Mouse (Mus musculus): Measurements from ENCODE around the gene Igtp. TPM values are rescaled to one million over a fixed set of nuclear protein-coding genes. Genes with fewer than 3 reads are reported as not detected.

The Igtp gene
- total and polyA plus RNA-seq, 2 experiments from 2014 or later: 8.0 to 9.8 TPM

- no peaks in the 10 kb centered on the region for H3K27me3 ChIP-seq (ENCODE audit: control insufficient read depth, insufficient read depth, low read length)
- H3K9me3 ChIP-seq (replicated peaks; ENCODE audit: control insufficient read depth, low read length): no peaks in the 10 kb centered on the region
- H3K9ac ChIP-seq (replicated peaks; ENCODE audit: low read depth, low read length): peak overlapping the region; percentile 40; the same call in 1 of the 2 replicates
- H3K4me1 ChIP-seq (ENCODE audit: control insufficient read depth, insufficient read depth): peaks cover 10% of the 10 kb centered on the region
- H3K36me3 ChIP-seq (replicated peaks; ENCODE audit: control insufficient read depth, insufficient read depth, low read length): 0 out of 2 replicates have a peak, but pooled peaks cover 4% of the 10 kb centered on the region
- 81% methylated on average over 4 of the region's 4 CpGs for WGBS
- no peak for TF ChIP-seq CTCF (IDR thresholded peaks at IDR 0.05; ENCODE audit: low read depth)
- DNase-seq (ENCODE audit: low spot score): no peak
- H3K4me3 ChIP-seq (ENCODE audit: low read depth, low read length): peak overlapping the region; percentile 67; the same call in 1 of the 2 replicates
- ATAC-seq (ENCODE audit: insufficient read depth, low read depth): no peak
- peak overlapping the region; percentile 78 for H3K4me2 ChIP-seq (ENCODE audit: low read depth, low read length)
- no peak overlapping the region for H3K27ac ChIP-seq (ENCODE audit: low read depth)
These were observed 870 bp downstream of the Igtp start for GRCm38 (mm10) chr11:58200226-58200625.

GRCm38 (mm10) chr11:58201052-58201451, 1.7 kb downstream of the Igtp start:
- H3K4me2 ChIP-seq (ENCODE audit: low read depth, low read length): peak overlapping the region; percentile 13; the same call in 1 of the 2 replicates
- TF ChIP-seq EP300 (IDR thresholded peaks at IDR 0.05; ENCODE audit: low read depth) (no peak), CTCF (IDR thresholded peaks at IDR 0.05; ENCODE audit: low read depth) (no peak)
- WGBS: 71% methylated on average over 12 of the region's 12 CpGs
- no peaks in the 10 kb centered on the region for H3K9me3 ChIP-seq (replicated peaks; ENCODE audit: control insufficient read depth, low read length)
- no peak overlapping the region for H3K9ac ChIP-seq (replicated peaks; ENCODE audit: low read depth, low read length)
- no peak for DNase-seq (ENCODE audit: low spot score)
- H3K36me3 ChIP-seq (replicated peaks; ENCODE audit: control insufficient read depth, insufficient read depth, low read length): 0 out of 2 replicates have a peak, but pooled peaks cover 4% of the 10 kb centered on the region
- H3K27ac ChIP-seq (ENCODE audit: low read depth): no peak overlapping the region
- no peak overlapping the region for H3K4me3 ChIP-seq (ENCODE audit: low read depth, low read length)
- H3K4me1 ChIP-seq (ENCODE audit: control insufficient read depth, insufficient read depth): peaks cover 10% of the 10 kb centered on the region
- ATAC-seq (ENCODE audit: insufficient read depth, low read depth): no peak
- no peaks in the 10 kb centered on the region for H3K27me3 ChIP-seq (ENCODE audit: control insufficient read depth, insufficient read depth, low read length)

GRCm38 (mm10) chr11:58210321-58210886, 11.0 kb downstream of the Igtp start:
- Histone ChIP-seq H3K9ac (replicated peaks; ENCODE audit: low read depth, low read length) (no peak overlapping the region), H3K27me3 (ENCODE audit: control insufficient read depth, insufficient read depth, low read length) (no peaks in the 10 kb centered on the region), H3K36me3 (replicated peaks; ENCODE audit: control insufficient read depth, insufficient read depth, low read length) (no peaks in the 10 kb centered on the region; the same call in 1 of the 2 replicates), H3K4me2 (ENCODE audit: low read depth, low read length) (no peak overlapping the region), H3K27ac (ENCODE audit: low read depth) (peak overlapping the region; percentile 12; the same call in 1 of the 2 replicates), H3K4me3 (ENCODE audit: low read depth, low read length) (no peak overlapping the region), H3K9me3 (replicated peaks; ENCODE audit: control insufficient read depth, low read length) (no peaks in the 10 kb centered on the region), H3K4me1 (ENCODE audit: control insufficient read depth, insufficient read depth) (peaks cover 9% of the 10 kb centered on the region; the same call in 1 of the 2 replicates)
- TF ChIP-seq CTCF (IDR thresholded peaks at IDR 0.05; ENCODE audit: low read depth): no peak
- TF ChIP-seq EP300 (IDR thresholded peaks at IDR 0.05; ENCODE audit: low read depth): no peak
- 86% methylated on average over 1 of the region's 1 CpGs for WGBS
- no peak for ATAC-seq (ENCODE audit: insufficient read depth, low read depth)
- no peak for DNase-seq (ENCODE audit: low spot score)

GRCm38 (mm10) chr11:58211062-58211681, 11.8 kb downstream of the Igtp start:
- H3K9ac ChIP-seq (replicated peaks; ENCODE audit: low read depth, low read length): no peak overlapping the region
- TF ChIP-seq EP300 (IDR thresholded peaks at IDR 0.05; ENCODE audit: low read depth): no peak
- H3K36me3 ChIP-seq (replicated peaks; ENCODE audit: control insufficient read depth, insufficient read depth, low read length): no peaks in the 10 kb centered on the region; the same call in 1 of the 2 replicates
- peak overlapping the region; percentile 12; the same call in 1 of the 2 replicates for H3K27ac ChIP-seq (ENCODE audit: low read depth)
- no peaks in the 10 kb centered on the region for H3K27me3 ChIP-seq (ENCODE audit: control insufficient read depth, insufficient read depth, low read length)
- 14% methylated on average over 9 of the region's 9 CpGs for WGBS
- DNase-seq (ENCODE audit: low spot score): peak; percentile 19
- H3K9me3 ChIP-seq (replicated peaks; ENCODE audit: control insufficient read depth, low read length): no peaks in the 10 kb centered on the region
- ATAC-seq (ENCODE audit: insufficient read depth, low read depth): no peak; the same call in 1 of the 2 replicates
- H3K4me3 ChIP-seq (ENCODE audit: low read depth, low read length): no peak overlapping the region
- H3K4me2 ChIP-seq (ENCODE audit: low read depth, low read length): no peak overlapping the region
- peaks cover 16% of the 10 kb centered on the region for H3K4me1 ChIP-seq (ENCODE audit: control insufficient read depth, insufficient read depth)

GRCm38 (mm10) chr11:58211682-58212067, 12.3 kb downstream of the Igtp start:
- no peak overlapping the region for H3K9ac ChIP-seq (replicated peaks; ENCODE audit: low read depth, low read length)
- H3K9me3 ChIP-seq (replicated peaks; ENCODE audit: control insufficient read depth, low read length): no peaks in the 10 kb centered on the region
- WGBS: 46% methylated on average over 2 of the region's 2 CpGs
- no peak overlapping the region for H3K4me2 ChIP-seq (ENCODE audit: low read depth, low read length)
- H3K4me3 ChIP-seq (ENCODE audit: low read depth, low read length): no peak overlapping the region
- TF ChIP-seq EP300 (IDR thresholded peaks at IDR 0.05; ENCODE audit: low read depth) (no peak), CTCF (IDR thresholded peaks at IDR 0.05; ENCODE audit: low read depth) (no peak)
- H3K36me3 ChIP-seq (replicated peaks; ENCODE audit: control insufficient read depth, insufficient read depth, low read length): no peaks in the 10 kb centered on the region; the same call in 1 of the 2 replicates
- H3K27me3 ChIP-seq (ENCODE audit: control insufficient read depth, insufficient read depth, low read length): no peaks in the 10 kb centered on the region
- DNase-seq (ENCODE audit: low spot score): no peak
- no peak overlapping the region for H3K27ac ChIP-seq (ENCODE audit: low read depth)
- ATAC-seq (ENCODE audit: insufficient read depth, low read depth): no peak
- peaks cover 18% of the 10 kb centered on the region for H3K4me1 ChIP-seq (ENCODE audit: control insufficient read depth, insufficient read depth)
